Mouse (Mus musculus) thymus, postnatal 4 days (tissue): ENCODE measurements at regions not wholly inside any gene's neighbourhood (a gene's known extent, or its start where the extent isn't known, plus 50 kb on each side); places are given as distances from the start of the nearest gene placed in this dataset.

Experiments used
- DNase-seq: peaks from one replicate; pipeline ENCODE4 v3.0.0; 2021

DNA sequence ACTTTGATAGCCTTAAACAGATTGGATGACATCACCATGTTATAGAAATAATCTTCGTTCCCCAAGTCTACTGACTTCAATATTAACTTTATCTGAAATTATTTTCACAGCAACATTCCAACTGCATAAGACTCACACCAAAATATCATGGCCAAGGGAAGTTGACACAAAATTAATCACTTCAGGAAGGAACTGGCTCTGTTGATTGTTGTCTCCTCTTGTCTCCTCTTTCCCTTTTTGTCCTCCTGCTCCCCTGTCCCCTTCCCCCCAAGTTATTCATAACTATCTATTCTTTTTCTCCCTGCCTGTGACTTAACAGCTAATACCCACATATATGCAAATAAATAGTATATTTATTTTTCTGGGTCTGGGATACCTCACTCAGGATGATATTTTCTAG, 67.6 kb upstream of the Arsj start:
- DNase-seq = no peak

GRCm38 (mm10) chr3:126299257-126299656, 64.2 kb upstream of the Arsj start:
- no peak for DNase-seq

DNA sequence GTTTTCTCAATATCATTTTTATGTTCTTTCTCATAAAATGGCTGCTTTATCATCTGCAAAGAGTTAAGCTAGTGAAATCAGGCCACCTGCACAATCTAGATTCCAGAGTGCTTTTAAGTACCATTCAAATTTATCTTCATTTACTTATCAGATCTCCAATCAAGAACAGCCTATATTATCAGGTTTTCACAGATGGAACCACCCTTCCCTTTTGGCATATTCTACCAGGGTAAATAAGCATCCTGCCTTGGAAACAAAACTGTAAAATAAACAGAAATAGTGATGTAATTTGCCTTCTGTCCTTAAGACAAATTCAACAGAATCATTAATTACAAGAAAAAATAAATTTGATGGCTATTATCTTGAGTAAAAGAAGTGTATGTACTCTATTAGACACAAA, 55.2 kb upstream of the Arsj start:
- no peak for DNase-seq
